Mouse (Mus musculus): ENCODE data around the gene Tnr. TPM values are rescaled to one million over a fixed set of nuclear protein-coding genes. Genes with fewer than 3 reads are reported as not detected.
A peak's percentile ranks its signal among the peaks of the same experiment; 100 is the strongest.

The Tnr gene
- polyA plus RNA-seq, 1 experiment, result not detected

DNA sequence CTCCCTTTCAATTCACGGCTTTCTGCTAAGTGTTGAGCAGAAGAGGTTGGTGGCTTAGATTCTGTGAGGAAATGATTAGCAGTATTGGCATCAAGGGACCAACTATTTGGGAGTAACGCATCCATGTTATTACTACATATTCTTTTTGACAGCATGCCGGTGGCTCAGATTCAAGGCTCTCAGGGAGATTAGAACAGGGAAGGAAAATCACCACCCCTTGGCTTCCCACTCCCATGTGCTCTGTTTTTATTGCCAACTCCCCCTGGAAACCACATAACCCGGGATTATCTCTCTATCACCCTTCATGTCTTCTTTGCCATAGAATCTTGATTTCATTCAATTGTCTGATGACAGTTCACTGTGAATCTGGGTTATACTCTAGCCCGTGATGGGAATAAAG, 276.8 kb downstream of the Tnr start:
- H3K27me3 ChIP-seq (replicated peaks), result peaks cover 2% of the 10 kb centered on the region
- TF ChIP-seq GATA1 (IDR thresholded peaks at IDR 0.05; ENCODE audit: borderline replicate concordance, low read length) (no peak), FLI1 (IDR thresholded peaks at IDR 0.05; ENCODE audit: low read length) (no peak)
- no peaks in the 10 kb centered on the region for H3K36me3 ChIP-seq (replicated peaks; ENCODE audit: low read length)
- H3K9me3 ChIP-seq, result peaks cover 5% of the 10 kb centered on the region
- H3K4me1 ChIP-seq, result peaks cover 7% of the 10 kb centered on the region; the same call in 1 of the 2 replicates
- no peak overlapping the region for H3K4me3 ChIP-seq (replicated peaks)

DNA sequence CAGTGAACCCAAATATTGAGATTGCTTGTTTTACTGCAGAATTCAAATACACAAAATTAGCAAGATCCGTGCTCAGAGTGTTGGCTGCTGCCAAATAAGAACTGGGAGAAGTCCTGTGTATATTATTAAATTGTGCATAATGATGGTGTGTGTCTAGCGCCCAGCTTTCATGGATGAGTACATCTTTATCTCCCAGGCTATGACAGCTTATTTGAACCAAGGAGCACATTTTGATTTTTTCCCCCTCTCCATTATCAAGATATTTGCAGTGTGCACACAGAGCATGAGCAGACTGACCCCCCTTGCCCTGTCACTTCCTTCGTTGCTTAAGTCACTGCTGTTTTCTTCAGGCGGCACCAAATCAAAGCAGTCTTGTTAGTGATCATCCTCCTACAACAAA, 278.2 kb downstream of the Tnr start:
- Histone ChIP-seq H3K4me1 (no peaks in the 10 kb centered on the region), H3K9me3 (peaks cover 9% of the 10 kb centered on the region), H3K4me3 (replicated peaks) (no peak overlapping the region), H3K27me3 (replicated peaks) (peaks cover 2% of the 10 kb centered on the region), H3K36me3 (replicated peaks; ENCODE audit: low read length) (no peaks in the 10 kb centered on the region)
- TF ChIP-seq FLI1 (IDR thresholded peaks at IDR 0.05; ENCODE audit: low read length) (no peak), GATA1 (IDR thresholded peaks at IDR 0.05; ENCODE audit: borderline replicate concordance, low read length) (no peak)

DNA sequence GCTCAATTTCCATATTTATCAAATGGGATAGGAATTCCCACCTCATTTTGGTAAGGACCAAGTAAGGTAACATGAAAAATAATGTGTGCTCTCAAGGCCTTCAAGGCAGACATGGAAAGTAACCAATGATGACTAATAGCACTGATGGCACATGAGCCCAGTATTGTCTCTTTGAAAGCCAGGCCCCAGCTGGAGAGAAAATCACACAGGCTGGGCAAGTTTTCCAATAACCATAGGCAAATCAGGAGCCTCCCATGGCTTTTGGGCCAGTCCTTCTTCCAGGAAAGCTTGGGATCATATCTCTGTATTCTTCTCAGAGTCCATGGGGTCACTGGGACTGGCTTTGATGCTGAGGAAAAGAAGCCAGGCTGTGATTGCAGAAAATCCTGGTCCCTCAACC, 280.1 kb downstream of the Tnr start:
- peaks cover 4% of the 10 kb centered on the region for H3K27me3 ChIP-seq (replicated peaks)
- no peaks in the 10 kb centered on the region for H3K4me1 ChIP-seq
- no peak overlapping the region for H3K4me3 ChIP-seq (replicated peaks)
- peaks cover 9% of the 10 kb centered on the region for H3K9me3 ChIP-seq
- TF ChIP-seq GATA1 (IDR thresholded peaks at IDR 0.05; ENCODE audit: borderline replicate concordance, low read length) (no peak), FLI1 (IDR thresholded peaks at IDR 0.05; ENCODE audit: low read length) (no peak)
- no peaks in the 10 kb centered on the region for H3K36me3 ChIP-seq (replicated peaks; ENCODE audit: low read length)

DNA sequence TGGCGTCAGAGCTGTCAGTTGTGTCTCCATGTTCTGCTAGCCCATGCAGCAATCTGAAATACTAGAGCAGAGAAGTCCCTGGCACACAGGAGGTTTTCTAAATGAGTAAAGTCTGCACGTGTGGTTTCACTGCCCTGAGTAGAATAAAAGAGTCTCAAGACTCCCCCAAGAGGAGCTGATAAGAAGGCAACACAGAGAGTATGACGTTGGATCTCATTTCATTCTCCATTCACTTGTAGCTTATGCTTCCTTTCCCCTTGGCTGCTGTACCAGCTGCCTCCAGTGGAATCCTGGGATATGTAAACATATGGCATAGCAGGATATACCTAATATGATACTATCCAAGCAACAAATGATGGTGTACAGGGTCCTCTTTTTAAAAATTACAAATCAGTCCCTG, 285.9 kb downstream of the Tnr start:
- Histone ChIP-seq H3K27me3 (replicated peaks) (peaks cover 2% of the 10 kb centered on the region), H3K36me3 (replicated peaks; ENCODE audit: low read length) (no peaks in the 10 kb centered on the region), H3K9me3 (peaks cover 9% of the 10 kb centered on the region), H3K4me3 (replicated peaks) (no peak overlapping the region), H3K4me1 (peaks cover 21% of the 10 kb centered on the region)
- TF ChIP-seq FLI1 (IDR thresholded peaks at IDR 0.05; ENCODE audit: low read length), result no peak
- no peak for TF ChIP-seq GATA1 (IDR thresholded peaks at IDR 0.05; ENCODE audit: borderline replicate concordance, low read length)

DNA sequence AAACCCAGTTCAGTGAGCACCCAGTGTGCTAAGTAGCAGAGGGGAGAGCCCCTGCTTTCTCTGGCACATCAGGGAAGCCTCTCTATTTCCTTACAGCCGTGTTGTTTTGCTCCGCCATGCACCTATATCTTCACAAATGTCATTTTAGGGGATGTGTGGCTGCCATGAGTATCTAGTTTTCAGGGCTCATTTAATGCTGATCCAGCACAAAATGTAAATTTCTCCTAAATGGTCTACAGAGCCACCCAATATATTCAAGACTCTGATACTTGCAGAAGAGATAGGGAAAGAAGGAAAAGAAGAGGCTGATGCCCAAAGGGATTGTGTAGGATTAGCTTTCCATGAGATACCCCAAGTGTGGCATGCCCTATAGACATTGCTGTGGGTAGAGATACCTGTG, 288.2 kb downstream of the Tnr start:
- Histone ChIP-seq H3K4me3 (replicated peaks) (no peak overlapping the region), H3K9me3 (no peaks in the 10 kb centered on the region), H3K4me1 (peaks cover 28% of the 10 kb centered on the region), H3K27me3 (replicated peaks) (peaks cover 2% of the 10 kb centered on the region), H3K36me3 (replicated peaks; ENCODE audit: low read length) (no peaks in the 10 kb centered on the region)
- no peak for TF ChIP-seq FLI1 (IDR thresholded peaks at IDR 0.05; ENCODE audit: low read length)
- no peak for TF ChIP-seq GATA1 (IDR thresholded peaks at IDR 0.05; ENCODE audit: borderline replicate concordance, low read length)

DNA sequence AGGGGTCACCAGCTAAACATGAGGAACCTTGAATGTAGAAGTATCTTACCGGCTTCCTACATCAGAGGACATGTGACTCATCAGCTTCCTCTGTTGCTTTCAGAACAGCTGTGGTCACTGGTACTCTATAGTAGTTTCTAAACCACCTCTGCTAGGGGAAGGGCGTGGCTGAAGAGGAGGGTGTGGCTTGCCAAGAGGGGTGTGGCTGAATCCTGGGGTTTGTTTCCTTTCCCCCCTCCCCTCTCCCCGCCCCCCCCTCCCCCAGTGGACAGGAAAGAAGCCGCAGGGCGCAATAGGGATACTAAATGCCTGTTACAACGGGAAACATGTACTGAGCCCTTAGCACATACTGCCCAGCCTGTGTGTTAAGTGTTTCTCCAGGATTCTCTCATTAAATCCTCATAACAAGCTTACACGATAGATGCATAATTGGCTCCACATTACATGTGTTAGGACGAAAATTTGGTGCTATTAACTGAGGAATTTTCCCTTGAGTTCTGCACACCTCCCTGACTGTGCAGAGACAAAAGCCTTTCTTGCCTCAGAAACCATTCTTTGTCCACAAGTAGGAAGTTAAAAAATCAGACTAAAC, 289.3 kb downstream of the Tnr start:
- H3K36me3 ChIP-seq (replicated peaks; ENCODE audit: low read length), result no peaks in the 10 kb centered on the region
- peaks cover 28% of the 10 kb centered on the region for H3K4me1 ChIP-seq
- no peaks in the 10 kb centered on the region for H3K9me3 ChIP-seq
- TF ChIP-seq GATA1 (IDR thresholded peaks at IDR 0.05; ENCODE audit: borderline replicate concordance, low read length) (no peak), FLI1 (IDR thresholded peaks at IDR 0.05; ENCODE audit: low read length) (no peak)
- peak overlapping the region; percentile 66 for H3K4me3 ChIP-seq (replicated peaks)
- peaks cover 2% of the 10 kb centered on the region for H3K27me3 ChIP-seq (replicated peaks)

DNA sequence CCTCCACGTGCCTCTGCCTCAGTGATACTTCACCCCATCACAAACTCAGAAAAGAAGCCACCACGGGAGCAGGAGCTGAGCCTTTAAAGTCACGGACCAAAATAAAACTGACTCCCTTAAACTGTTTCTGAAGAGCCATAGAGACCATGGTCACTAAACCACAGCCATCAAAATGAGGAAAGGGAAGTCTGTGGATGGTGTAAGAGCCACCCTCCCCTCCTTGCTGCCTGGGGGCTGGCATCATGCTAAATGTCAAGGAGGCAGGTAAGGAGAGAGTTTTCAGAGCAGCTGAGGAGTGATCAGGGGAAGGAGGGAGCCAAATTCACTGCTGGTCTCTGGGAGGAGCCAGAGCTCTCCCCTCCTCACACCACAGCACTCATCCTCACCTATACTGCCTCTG, 290.8 kb downstream of the Tnr start:
- TF ChIP-seq GATA1 (IDR thresholded peaks at IDR 0.05; ENCODE audit: borderline replicate concordance, low read length) (no peak), FLI1 (IDR thresholded peaks at IDR 0.05; ENCODE audit: low read length) (no peak)
- H3K4me3 ChIP-seq (replicated peaks), result no peak overlapping the region
- peaks cover 28% of the 10 kb centered on the region for H3K4me1 ChIP-seq
- no peaks in the 10 kb centered on the region for H3K9me3 ChIP-seq
- no peaks in the 10 kb centered on the region for H3K36me3 ChIP-seq (replicated peaks; ENCODE audit: low read length)
- H3K27me3 ChIP-seq (replicated peaks), result no peaks in the 10 kb centered on the region

DNA sequence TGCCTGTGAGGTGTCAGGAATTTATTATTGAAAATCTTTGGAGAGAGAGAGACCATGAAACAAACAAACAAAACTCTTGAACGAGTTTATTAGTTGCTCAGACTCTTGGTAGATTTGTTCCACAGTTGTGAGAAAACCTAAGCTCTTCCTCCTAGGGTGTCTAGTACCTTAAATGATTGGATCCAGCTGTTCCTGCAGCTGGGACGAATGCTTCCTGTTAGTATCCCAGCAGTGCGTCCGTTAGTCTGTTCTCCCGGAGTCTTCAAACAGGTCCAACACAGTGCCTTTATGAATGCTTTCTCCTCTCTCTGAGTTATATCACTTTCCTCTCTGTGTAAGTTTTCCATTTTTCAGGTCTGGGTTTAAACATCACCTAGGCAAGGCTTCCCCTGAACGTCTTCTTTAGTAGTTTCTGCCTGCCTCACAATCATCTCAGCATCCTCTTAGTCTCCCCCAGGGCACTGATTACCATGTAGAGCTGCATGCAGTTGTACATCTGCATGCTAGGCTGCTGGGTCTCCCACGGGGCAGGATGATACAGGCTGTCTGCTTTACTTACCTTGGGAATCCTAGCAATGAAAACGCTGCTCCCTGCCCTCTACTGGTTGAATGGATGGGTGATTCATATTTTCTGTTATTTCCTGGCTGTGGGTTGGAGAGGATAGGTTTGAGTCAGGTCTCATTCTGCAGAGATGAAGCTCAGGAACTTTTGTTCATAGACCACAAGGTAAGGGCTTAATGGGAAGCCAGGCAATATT, 293.2 kb downstream of the Tnr start:
- peaks cover 28% of the 10 kb centered on the region for H3K4me1 ChIP-seq
- TF ChIP-seq GATA1 (IDR thresholded peaks at IDR 0.05; ENCODE audit: borderline replicate concordance, low read length) (no peak), FLI1 (IDR thresholded peaks at IDR 0.05; ENCODE audit: low read length) (no peak)

DNA sequence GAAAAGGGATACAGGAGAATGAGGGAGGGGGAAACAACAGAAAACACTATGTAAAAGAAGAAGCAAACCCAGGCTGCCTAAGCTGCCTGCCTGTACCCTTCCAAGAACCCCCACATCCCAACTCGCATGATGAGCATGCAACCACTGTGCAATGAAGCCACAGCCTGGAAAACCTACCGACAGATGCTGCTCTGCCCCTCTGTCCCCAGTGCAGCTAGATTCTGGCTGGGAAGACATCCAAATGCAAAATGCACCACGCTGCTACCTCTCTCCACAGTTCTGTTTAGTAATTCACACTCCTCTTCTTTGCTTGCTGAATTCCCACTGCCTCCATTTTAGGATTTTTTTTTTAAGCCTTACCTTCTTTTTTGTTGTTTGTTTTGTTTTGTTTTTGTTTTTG, 295.9 kb downstream of the Tnr start:
- H3K4me3 ChIP-seq (replicated peaks), result no peak overlapping the region
- peaks cover 3% of the 10 kb centered on the region for H3K27me3 ChIP-seq (replicated peaks)
- TF ChIP-seq GATA1 (IDR thresholded peaks at IDR 0.05; ENCODE audit: borderline replicate concordance, low read length) (no peak), FLI1 (IDR thresholded peaks at IDR 0.05; ENCODE audit: low read length) (no peak)
- peaks cover 7% of the 10 kb centered on the region; the same call in 1 of the 2 replicates for H3K4me1 ChIP-seq
- 0 out of 2 replicates have a peak, but pooled peaks cover 3% of the 10 kb centered on the region for H3K9me3 ChIP-seq
- no peaks in the 10 kb centered on the region for H3K36me3 ChIP-seq (replicated peaks; ENCODE audit: low read length)

More for the DNA sequence above, 293.2 kb downstream of the Tnr start:
- Histone ChIP-seq H3K9me3 (no peaks in the 10 kb centered on the region), H3K36me3 (replicated peaks; ENCODE audit: low read length) (no peaks in the 10 kb centered on the region), H3K4me3 (replicated peaks) (no peak overlapping the region), H3K27me3 (replicated peaks) (peaks cover 3% of the 10 kb centered on the region)

DNA sequence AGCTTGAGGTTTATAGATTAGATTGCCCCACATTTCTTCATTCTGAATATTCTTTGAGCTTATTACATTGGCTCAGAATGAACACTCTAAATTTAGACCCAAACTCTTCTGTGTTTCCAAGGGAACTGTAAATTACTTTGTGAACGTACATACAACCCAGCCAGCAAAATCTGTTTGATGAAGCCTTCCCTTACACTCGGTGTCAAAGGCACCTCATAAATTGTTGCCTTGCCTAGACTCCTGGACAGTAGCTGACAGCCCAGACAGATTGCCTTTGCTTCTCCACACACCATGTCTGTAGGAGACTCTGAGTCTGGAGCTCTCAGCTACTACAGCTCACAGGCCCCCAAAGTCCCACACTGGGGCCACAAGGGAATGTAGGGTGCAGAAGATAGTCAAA, 298.8 kb downstream of the Tnr start:
- peaks cover 3% of the 10 kb centered on the region for H3K27me3 ChIP-seq (replicated peaks)
- TF ChIP-seq FLI1 (IDR thresholded peaks at IDR 0.05; ENCODE audit: low read length) (no peak), GATA1 (IDR thresholded peaks at IDR 0.05; ENCODE audit: borderline replicate concordance, low read length) (no peak)
- 0 out of 2 replicates have a peak, but pooled peaks cover 3% of the 10 kb centered on the region for H3K9me3 ChIP-seq
- no peak overlapping the region for H3K4me3 ChIP-seq (replicated peaks)
- H3K4me1 ChIP-seq, result no peaks in the 10 kb centered on the region
- H3K36me3 ChIP-seq (replicated peaks; ENCODE audit: low read length), result no peaks in the 10 kb centered on the region
